Mouse (Mus musculus) macrophage (primary cell): ENCODE results near the gene F5. TPM values are rescaled to one million over a fixed set of nuclear protein-coding genes. Genes with fewer than 3 reads are reported as not detected.

Source experiments
- H3K27ac ChIP-seq: fragments of 350-480 bp; formaldehyde crosslinking; 2 replicates; pipeline ENCODE4 v1.9.0; 2021
- H3K36me3 ChIP-seq: fragments of 350-480 bp; formaldehyde crosslinking; 2 replicates; pipeline ENCODE4 v1.9.0; 2021; ENCODE audit errors: inconsistent target
- H3K4me3 ChIP-seq: fragments of 350-480 bp; formaldehyde crosslinking; 2 replicates; pipeline ENCODE4 v1.9.0; 2021; ENCODE audit errors: inconsistent target
- H3K79me2 ChIP-seq: fragments of 350-480 bp; formaldehyde crosslinking; 2 replicates; pipeline ENCODE4 v1.9.0; 2021; ENCODE audit errors: inconsistent target
- WGBS: methylation state at CpG from one replicate; pipeline ENCODE4 v1.1.7; 2026; ENCODE audit warnings: inconsistent platforms; ENCODE audit not compliant: missing documents; 5-methylcytosine and 5-hydroxymethylcytosine counted together
- polyA plus RNA-seq: library from polyadenylated mRNA; stranded (reverse); fragments of 250-400 nt; gene quantifications from 3 replicates; pipeline ENCODE4 v1.2.4, GENCODE M21; 2018; ENCODE audit warnings: inconsistent platforms

The F5 gene
- polyA plus RNA-seq, 1 experiment from 2014 or later, result 0.55 TPM

DNA sequence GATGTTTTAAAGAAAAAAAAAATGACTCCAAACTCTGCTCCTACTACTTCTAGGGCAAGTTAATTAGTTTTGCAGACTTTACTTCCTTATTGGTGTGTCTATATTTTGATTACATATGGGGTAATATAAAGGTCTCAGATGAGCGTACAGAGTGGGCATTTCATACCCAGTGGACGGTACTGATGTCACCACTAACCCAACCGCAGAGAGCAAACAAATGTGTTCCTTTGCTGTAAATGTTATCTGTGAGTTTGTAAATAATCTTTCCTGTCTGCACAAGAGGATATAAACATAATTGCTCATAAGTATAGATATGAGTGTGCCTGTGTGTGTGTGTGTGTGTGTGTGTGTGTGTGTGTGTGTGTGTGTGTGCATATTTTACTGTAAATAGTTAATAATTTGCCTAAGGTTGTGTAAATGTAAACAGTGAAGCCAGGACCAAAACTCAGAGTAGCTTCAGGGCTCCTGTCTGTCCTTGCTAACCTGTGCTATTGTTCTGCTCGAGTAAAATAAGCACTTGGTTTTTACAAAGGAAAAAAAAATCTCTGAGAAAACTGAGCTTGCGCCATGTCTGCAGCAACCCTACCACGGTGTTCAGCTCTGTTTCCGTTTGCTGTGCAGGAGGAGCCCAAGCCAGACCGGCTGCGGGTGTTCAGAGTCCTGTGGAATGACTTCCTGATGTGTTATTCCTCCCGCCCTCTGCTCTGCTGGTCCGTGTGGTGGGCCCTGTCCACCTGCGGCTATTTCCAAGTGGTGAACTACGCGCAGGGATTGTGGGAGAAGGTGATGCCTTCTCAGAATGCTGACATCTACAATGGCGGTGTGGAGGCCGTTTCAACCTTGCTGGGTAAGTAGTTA lies 108.8 kb downstream of the F5 start:
- Histone ChIP-seq H3K79me2 (no peaks in the 10 kb centered on the region), H3K4me3 (no peak overlapping the region), H3K36me3 (peaks cover 15% of the 10 kb centered on the region; the same call in 1 of the 2 replicates), H3K27ac (no peak overlapping the region)
- WGBS, result 93% methylated on average over 16 of the region's 16 CpGs

DNA sequence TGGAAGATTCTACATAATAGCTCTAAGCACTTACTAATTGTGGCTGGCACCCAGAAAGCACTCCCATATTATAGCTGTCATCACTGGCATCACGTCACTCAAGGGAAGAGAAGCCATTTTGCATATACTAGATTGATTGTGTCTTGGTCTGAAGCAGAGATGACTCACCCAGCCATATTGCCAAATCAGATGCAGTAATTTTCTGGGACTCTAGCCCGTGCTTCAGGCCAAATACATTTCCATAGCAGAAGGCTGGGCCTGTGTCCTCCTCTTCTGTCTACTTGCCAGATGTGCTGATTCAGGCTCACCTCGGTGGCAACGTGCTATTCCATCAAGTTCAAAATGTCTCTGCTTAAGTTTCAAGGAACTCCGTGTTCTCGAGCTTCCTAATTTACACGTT lies 109.9 kb downstream of the F5 start:
- Histone ChIP-seq H3K36me3 (peaks cover 15% of the 10 kb centered on the region; the same call in 1 of the 2 replicates), H3K4me3 (no peak overlapping the region), H3K79me2 (no peaks in the 10 kb centered on the region), H3K27ac (no peak overlapping the region)
- 87% methylated on average over 7 of the region's 7 CpGs for WGBS

Other genes with a start within 250 kb of the F5 start
- 14.2 to 17.7 TPM (median 16.2 TPM) in 3 replicates for gene Scyl3, start 222.7 kb upstream of the F5 start, polyA plus RNA-seq
- 0.76 to 4.4 TPM (median 0.87 TPM) in 3 replicates for gene BC055324, start 157.0 kb upstream of the F5 start, polyA plus RNA-seq
- 2.0 to 3.4 TPM (median 2.1 TPM) in 3 replicates for gene Mettl18, start 156.9 kb upstream of the F5 start, polyA plus RNA-seq
- 0.09 TPM in 1 of 3 replicates, not detected in the others for gene Sele, start 103.6 kb upstream of the F5 start, polyA plus RNA-seq
- 0.93 to 3.3 TPM (median 2.5 TPM) in 3 replicates for gene Sell, start 89.9 kb upstream of the F5 start, polyA plus RNA-seq
- gene Selp, start 36.6 kb upstream of the F5 start, polyA plus RNA-seq, result 0.11 to 0.69 TPM (median 0.25 TPM) in 3 replicates
- gene Slc19a2, start 97.2 kb downstream of the F5 start, polyA plus RNA-seq, result 2.0 to 7.7 TPM (median 5.0 TPM) in 3 replicates
- 5.3 to 15.9 TPM (median 5.9 TPM) in 3 replicates for gene Ccdc181, start 123.7 kb downstream of the F5 start, polyA plus RNA-seq
- 10.9 to 12.9 TPM (median 11.3 TPM) in 3 replicates for gene Nme7, start 152.3 kb downstream of the F5 start, polyA plus RNA-seq
- 10.0 to 21.5 TPM (median 13.1 TPM) in 3 replicates for gene Blzf1, start 155.7 kb downstream of the F5 start, polyA plus RNA-seq